Mouse (Mus musculus) myocyte (in vitro differentiated cells): ENCODE results near the gene Khdc4.
A peak's percentile ranks its signal among the peaks of the same experiment; 100 is the strongest.

Experiments used
- CEBPB ChIP-seq: IDR thresholded peaks from 2 replicates; pipeline ENCODE4 v1.6.1; 2011; ENCODE audit warnings: mild to moderate bottlenecking, moderate library complexity; ENCODE audit not compliant: poor library complexity, insufficient read depth, severe bottlenecking
- E2F4 ChIP-seq: IDR thresholded peaks from one replicate; pipeline ENCODE4 v1.6.1; 2011; ENCODE audit warnings: mild to moderate bottlenecking, control low read depth, moderate library complexity; ENCODE audit not compliant: insufficient read depth
- MAX ChIP-seq: IDR thresholded peaks from one replicate; pipeline ENCODE4 v1.6.1; 2011; ENCODE audit warnings: low read depth, mild to moderate bottlenecking, control low read depth
- MYOD1 ChIP-seq, 3 experiments: IDR thresholded peaks; one replicate each; pipeline ENCODE4 v1.6.1; 2011; ENCODE audit warnings: control low read depth in 2 of 3, low read depth in 2 of 3, mild to moderate bottlenecking in 2 of 3, moderate library complexity in 1 of 3; ENCODE audit not compliant: insufficient read length in 2 of 3, control insufficient read depth in 1 of 3
- MYOG ChIP-seq, 3 experiments: IDR thresholded peaks; one replicate each; pipeline ENCODE4 v1.6.1; 2011; ENCODE audit warnings: control low read depth in 2 of 3, low read depth in 2 of 3, mild to moderate bottlenecking in 2 of 3; ENCODE audit not compliant: insufficient read length in 2 of 3, control insufficient read depth in 1 of 3, insufficient read depth in 1 of 3
- POLR2A ChIP-seq: IDR thresholded peaks from one replicate; pipeline ENCODE4 v1.6.1; 2011; ENCODE audit warnings: low read depth, mild to moderate bottlenecking, control low read depth, moderate library complexity; ENCODE audit not compliant: insufficient read length
- POLR2AphosphoS2 ChIP-seq: IDR thresholded peaks from one replicate; pipeline ENCODE4 v1.6.1; 2011; ENCODE audit warnings: low read depth, control low read depth; ENCODE audit not compliant: insufficient read length
- SRF ChIP-seq: IDR thresholded peaks from one replicate; pipeline ENCODE4 v1.6.1; 2011; ENCODE audit warnings: low read depth; ENCODE audit not compliant: control insufficient read depth, insufficient read length
- USF1 ChIP-seq: IDR thresholded peaks from one replicate; pipeline ENCODE4 v1.6.1; 2011; ENCODE audit warnings: low read depth, mild to moderate bottlenecking, control low read depth, moderate library complexity

DNA sequence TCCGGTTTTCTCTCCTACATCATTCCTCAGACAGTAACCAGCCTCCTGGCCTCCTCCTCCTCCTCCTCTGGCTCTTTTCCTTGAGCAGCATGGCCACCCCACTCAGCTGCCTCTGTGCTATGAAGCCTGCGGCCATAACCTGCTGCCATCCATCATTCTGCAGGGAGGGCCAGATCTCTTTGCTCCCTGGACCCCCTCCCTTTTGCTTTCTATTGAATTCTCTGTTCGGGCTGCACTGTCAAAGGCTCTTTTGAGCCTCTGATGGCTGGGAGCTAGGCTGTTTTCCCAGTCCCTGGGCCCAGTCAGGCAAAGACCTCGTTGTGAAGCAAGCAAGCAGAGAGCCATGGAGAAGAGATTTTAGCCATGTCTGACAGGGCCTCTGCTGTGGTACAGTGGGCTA is 70.7 kb downstream of the Khdc4 start:
- TF ChIP-seq POLR2AphosphoS2 (no peak), MYOG (IDR thresholded peaks at IDR 0.05; ENCODE audit: control insufficient read depth in 1 of 3, insufficient read depth in 1 of 3, insufficient read length in 2 of 3, low read depth in 2 of 3) (no peak), SRF (no peak), POLR2A (no peak), MAX (no peak), E2F4 (no peak), CEBPB (no peak), USF1 (no peak), MYOD1 (IDR thresholded peaks at IDR 0.05; ENCODE audit: control insufficient read depth in 1 of 3, insufficient read length in 2 of 3, low read depth in 2 of 3) (peak in 2 of 3 experiments; percentile 21 to 32)
